Mouse (Mus musculus) kidney, embryonic 16.5 days (tissue): ENCODE measurements around the gene Ldah. TPM values are rescaled to one million over a fixed set of nuclear protein-coding genes. Genes with fewer than 3 reads are reported as not detected.

ENCODE experiments used
- ATAC-seq: fragments of 200-750 bp; cut with Nextera tagmentation; 2 replicates; pipeline ENCODE4 v1.8.0; 2017; ENCODE audit warnings: moderate TSS enrichment; ENCODE audit not compliant: low FRiP score, low TSS enrichment
- H3K27ac ChIP-seq: fragments of 300-500 bp; sonication (generic); 2 replicates; pipeline ENCODE4 v1.5.1; 2014; ENCODE audit warnings: low read length
- H3K27me3 ChIP-seq: fragments of 300-500 bp; sonication (generic); 2 replicates; pipeline ENCODE4 v1.6.1; 2014; ENCODE audit warnings: low read length, control low read depth, mixed read lengths; ENCODE audit not compliant: insufficient read depth
- H3K36me3 ChIP-seq: fragments of 300-500 bp; sonication (generic); 2 replicates; pipeline ENCODE4 v1.6.1; 2014; ENCODE audit warnings: low read length, control low read depth, mixed read lengths; ENCODE audit not compliant: insufficient read depth
- H3K4me1 ChIP-seq: fragments of 300-500 bp; sonication (generic); 2 replicates; pipeline ENCODE4 v1.6.1; 2014; ENCODE audit warnings: low read length, control low read depth, mixed read lengths; ENCODE audit not compliant: insufficient read depth
- H3K4me2 ChIP-seq: fragments of 300-500 bp; sonication (generic); replicated peaks from 2 replicates; pipeline ENCODE4 v1.6.1; 2014; ENCODE audit warnings: low read depth, low read length
- H3K4me3 ChIP-seq: fragments of 300-500 bp; sonication (generic); 2 replicates; pipeline ENCODE4 v1.5.1; 2014; ENCODE audit warnings: mild to moderate bottlenecking, low read length
- H3K9ac ChIP-seq: fragments of 300-500 bp; sonication (generic); replicated peaks from 2 replicates; pipeline ENCODE4 v1.6.1; 2014; ENCODE audit warnings: low read length
- H3K9me3 ChIP-seq: fragments of 300-500 bp; sonication (generic); 2 replicates; pipeline ENCODE4 v1.6.1; 2016; ENCODE audit warnings: low read length, control low read depth
- WGBS: fragments of 180-500 bp; shearing (Covaris S2); extraction: QIAGEN DNeasy Blood & Tissue Kit; methylation state at CpG from one replicate; pipeline ENCODE4 v1.1.7; 2014; 5-methylcytosine and 5-hydroxymethylcytosine counted together
- polyA plus RNA-seq: library from polyadenylated mRNA; unstranded; fragments of >200 nt; fragmentation: Nextera tagmentation; extraction: Ambion mirVana; gene quantifications from 2 replicates; pipeline ENCODE4 v1.2.1, GENCODE M21; 2015

Gene Ldah
- polyA plus RNA-seq, 1 experiment from 2014 or later: 51.5 TPM

DNA sequence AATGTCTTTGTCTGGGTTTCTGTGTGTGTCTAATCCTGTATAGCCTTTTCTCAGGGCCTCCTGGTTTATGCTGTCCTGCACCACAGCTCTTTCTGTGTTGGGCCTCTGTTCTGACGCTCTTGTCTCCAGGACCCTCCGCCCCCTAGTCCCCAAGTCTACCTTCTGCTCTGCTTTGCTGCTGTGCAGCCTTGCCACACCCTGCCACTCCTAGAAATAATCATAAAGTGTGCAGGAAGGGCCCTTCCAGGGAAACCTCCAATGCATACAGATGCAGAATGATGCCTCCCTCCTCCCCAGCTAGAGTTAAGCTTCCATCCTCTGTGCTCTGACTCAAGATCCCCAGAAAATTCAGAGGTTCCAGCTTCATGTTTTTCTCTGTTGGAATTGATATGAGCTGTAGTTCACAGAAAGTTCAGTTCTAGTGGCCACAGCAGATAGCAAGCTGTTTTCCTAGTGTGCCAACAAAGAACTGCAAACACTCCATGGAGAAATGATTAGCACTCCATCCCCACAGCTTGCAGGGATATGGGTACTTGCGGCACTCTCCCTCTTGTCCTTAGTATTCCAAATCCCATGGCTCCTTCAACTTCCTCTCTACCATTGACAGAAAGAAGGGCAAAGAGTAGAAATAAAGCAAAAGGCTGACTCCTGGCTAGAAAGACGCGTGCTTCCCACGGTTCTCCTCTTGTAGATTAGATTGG is 65.7 kb downstream of the Ldah start:
- no peak for ATAC-seq
- WGBS: 94% methylated on average over 6 of the region's 6 CpGs
- no peak overlapping the region for H3K4me2 ChIP-seq
- H3K27ac ChIP-seq: no peak overlapping the region
- no peaks in the 10 kb centered on the region for H3K4me1 ChIP-seq
- no peak overlapping the region for H3K9ac ChIP-seq
- no peak overlapping the region for H3K4me3 ChIP-seq
- no peaks in the 10 kb centered on the region for H3K9me3 ChIP-seq
- H3K36me3 ChIP-seq: peaks cover 6% of the 10 kb centered on the region
- no peaks in the 10 kb centered on the region for H3K27me3 ChIP-seq

DNA sequence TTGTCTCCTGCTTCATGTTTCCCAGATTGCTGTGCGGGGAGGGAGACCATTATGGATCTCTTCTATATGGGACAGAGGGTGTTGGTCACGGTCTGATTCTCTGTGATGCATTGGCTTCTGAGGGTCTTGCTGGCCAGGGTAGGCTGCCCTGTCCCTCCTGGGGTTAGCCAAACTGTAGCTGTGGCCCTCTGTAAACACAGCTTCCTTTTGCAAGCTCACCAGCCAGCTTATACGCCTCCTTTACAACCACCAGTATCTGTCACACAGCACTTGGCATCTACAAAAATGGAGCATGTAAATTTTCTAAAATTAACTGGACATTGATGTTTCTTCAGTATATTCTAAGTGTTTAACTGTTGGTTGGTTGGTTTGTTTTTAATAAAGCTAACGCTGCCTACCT is 67.5 kb downstream of the Ldah start:
- Histone ChIP-seq H3K4me2 (no peak overlapping the region), H3K27ac (no peak overlapping the region), H3K9ac (no peak overlapping the region), H3K36me3 (no peaks in the 10 kb centered on the region; the same call in 1 of the 2 replicates), H3K4me1 (no peaks in the 10 kb centered on the region), H3K27me3 (no peaks in the 10 kb centered on the region), H3K9me3 (no peaks in the 10 kb centered on the region), H3K4me3 (no peak overlapping the region)
- 94% methylated on average over 4 of the region's 4 CpGs for WGBS
- no peak for ATAC-seq

DNA sequence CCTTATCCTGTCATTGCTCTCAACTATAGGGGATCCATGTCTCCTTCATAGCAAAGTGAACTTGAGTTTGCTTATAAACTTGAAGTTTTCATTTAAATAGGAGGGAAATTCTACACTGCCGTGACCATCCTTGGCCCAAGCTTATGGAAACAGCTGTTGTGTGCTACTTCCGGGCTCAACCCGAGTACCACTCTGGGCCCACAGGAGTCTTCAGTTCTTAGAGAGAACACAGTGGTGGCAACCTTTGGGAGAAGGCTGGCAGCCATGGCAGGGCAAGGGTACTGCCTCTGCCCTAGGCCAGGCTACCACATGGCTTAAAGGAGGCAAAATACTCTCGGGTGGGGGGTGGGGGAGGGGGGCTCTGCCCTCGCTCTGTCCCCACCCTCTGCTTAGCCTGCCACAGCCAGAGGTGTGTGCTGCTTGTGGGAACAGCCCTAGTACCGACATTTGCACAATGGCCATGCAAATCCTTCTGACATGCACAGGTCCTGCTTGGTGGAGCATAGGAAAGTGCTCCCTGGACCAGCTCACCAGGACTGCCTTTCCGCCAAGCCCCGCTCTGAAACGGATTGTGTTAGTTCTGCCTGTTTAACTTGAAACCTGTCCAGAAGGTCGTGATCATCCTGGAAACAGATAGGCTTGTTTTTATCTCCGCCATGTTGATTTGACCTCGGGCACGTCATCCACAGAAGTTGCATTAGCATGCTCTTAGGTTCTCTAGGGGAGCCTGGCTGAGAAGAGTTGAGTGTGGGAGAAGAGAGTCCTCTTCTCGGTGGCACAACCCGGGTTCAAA is 73.5 kb downstream of the Ldah start:
- H3K9me3 ChIP-seq: no peaks in the 10 kb centered on the region
- H3K4me3 ChIP-seq: no peak overlapping the region
- no peaks in the 10 kb centered on the region for H3K4me1 ChIP-seq
- 78% methylated on average over 15 of the region's 15 CpGs for WGBS
- no peak overlapping the region for H3K4me2 ChIP-seq
- H3K27me3 ChIP-seq: no peaks in the 10 kb centered on the region
- no peak overlapping the region for H3K27ac ChIP-seq
- H3K9ac ChIP-seq: no peak overlapping the region
- no peak for ATAC-seq
- peaks cover 2% of the 10 kb centered on the region for H3K36me3 ChIP-seq

DNA sequence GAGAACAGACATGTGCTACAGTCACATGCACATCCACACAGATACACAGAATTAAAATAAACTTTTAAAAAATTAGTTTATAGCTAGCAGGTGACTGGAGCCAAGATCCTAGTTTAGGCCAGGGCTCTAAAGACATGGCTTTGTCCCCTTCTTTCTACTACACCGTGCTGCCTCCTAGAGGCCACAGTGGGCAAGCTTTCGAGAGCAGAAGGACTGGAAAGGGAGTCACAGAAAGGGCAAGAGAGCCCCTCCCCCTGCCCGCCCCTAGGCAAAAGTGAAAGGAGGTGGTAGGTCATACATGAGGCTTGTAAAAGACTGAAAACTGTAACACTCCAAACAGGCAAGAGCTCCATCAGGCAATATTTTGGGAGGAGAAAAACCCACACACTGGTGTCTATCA is 80.1 kb downstream of the Ldah start:
- no peaks in the 10 kb centered on the region for H3K4me1 ChIP-seq
- no peak overlapping the region for H3K27ac ChIP-seq
- WGBS: 56% methylated on average over 3 of the region's 3 CpGs
- H3K27me3 ChIP-seq: no peaks in the 10 kb centered on the region
- H3K36me3 ChIP-seq: peaks cover 2% of the 10 kb centered on the region; the same call in 1 of the 2 replicates
- ATAC-seq: no peak
- H3K9ac ChIP-seq: no peak overlapping the region
- H3K4me2 ChIP-seq: no peak overlapping the region
- H3K4me3 ChIP-seq: no peak overlapping the region
- H3K9me3 ChIP-seq: 0 out of 2 replicates have a peak, but pooled peaks cover 3% of the 10 kb centered on the region

DNA sequence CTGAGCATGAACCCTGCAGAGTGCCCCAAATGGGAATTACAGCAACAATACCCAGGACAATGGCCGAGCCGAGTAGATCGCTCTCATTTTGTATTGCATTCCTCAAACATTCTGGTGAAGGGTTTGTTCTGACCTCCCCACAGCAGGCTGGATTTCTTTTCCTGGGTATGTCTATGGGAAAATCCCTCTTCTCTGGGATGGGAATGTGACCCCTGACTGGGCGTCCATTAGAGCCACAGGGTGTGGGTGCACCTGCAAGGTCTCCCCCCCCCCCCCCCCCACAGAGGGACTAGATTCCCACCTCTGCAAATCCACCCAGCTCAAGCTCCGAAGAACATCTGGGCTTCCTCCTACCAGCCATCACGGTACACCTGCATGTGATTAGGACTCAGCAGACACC is 81.2 kb downstream of the Ldah start:
- no peak overlapping the region for H3K27ac ChIP-seq

DNA sequence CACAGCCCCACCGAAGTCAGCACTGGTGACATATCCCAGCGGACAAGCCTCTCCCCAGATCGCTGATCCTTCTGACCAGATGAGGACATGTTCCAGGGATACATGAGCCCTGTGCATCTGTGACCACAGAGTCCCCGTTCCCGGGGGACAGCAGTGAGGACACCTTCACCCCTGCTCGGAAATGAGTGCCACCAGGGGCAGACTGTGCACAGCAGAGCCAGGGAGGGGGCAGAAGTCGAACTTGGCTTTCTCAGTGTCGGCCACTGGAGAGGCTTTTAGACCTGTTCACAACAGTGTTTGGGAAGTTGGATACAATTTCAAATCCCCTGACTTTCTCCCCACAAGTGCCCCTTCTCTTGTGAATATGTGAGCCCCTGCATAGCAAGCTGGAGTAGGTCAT is 81.6 kb downstream of the Ldah start:
- Histone ChIP-seq H3K9ac (no peak overlapping the region), H3K4me2 (no peak overlapping the region), H3K4me3 (no peak overlapping the region), H3K9me3 (0 out of 2 replicates have a peak, but pooled peaks cover 3% of the 10 kb centered on the region), H3K36me3 (peaks cover 1% of the 10 kb centered on the region; the same call in 1 of the 2 replicates), H3K27ac (no peak overlapping the region), H3K27me3 (no peaks in the 10 kb centered on the region), H3K4me1 (no peaks in the 10 kb centered on the region)
- WGBS: 81% methylated on average over 8 of the region's 8 CpGs
- ATAC-seq: no peak

More for the DNA sequence above, 81.2 kb downstream of the Ldah start:
- WGBS: 89% methylated on average over 6 of the region's 6 CpGs
- H3K27me3 ChIP-seq: no peaks in the 10 kb centered on the region
- peaks cover 2% of the 10 kb centered on the region; the same call in 1 of the 2 replicates for H3K36me3 ChIP-seq
- H3K4me1 ChIP-seq: no peaks in the 10 kb centered on the region
- no peak overlapping the region for H3K9ac ChIP-seq
- H3K4me3 ChIP-seq: no peak overlapping the region
- no peak for ATAC-seq
- 0 out of 2 replicates have a peak, but pooled peaks cover 3% of the 10 kb centered on the region for H3K9me3 ChIP-seq
- no peak overlapping the region for H3K4me2 ChIP-seq

DNA sequence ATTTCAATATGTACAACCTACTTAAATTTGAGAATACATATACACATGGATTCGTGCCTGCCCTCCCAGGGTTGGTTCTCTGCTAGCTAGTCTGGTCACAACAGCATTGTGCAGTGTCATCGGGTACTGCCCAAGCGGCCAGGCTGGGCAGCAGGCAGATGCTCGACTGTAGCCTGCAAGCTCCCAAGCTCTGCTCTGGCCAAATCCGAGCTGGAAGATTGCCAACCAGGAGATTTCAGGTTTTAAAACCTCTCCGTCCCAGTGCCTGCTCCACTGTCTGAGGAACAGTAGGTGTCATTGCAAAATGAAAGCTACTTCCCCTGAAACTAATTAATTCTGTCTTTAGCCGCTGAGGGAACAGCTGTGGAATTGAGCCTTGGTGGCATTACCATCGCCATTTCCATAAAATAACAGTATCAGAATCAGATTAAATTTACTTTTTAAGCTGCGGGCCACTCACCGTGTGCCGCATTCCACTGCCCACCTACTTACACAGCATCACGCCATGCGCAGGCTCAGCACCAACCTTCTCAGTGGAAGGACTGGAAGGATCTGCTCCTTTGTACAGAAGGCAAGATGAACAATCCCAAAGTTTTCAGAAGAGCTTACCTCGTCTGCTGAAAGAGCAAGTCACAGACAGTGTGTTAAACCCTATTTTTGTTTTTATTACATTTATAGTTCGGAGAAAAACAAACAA is 83.4 kb downstream of the Ldah start:
- H3K4me2 ChIP-seq: no peak overlapping the region
- peaks cover 12% of the 10 kb centered on the region for H3K27me3 ChIP-seq
- 0 out of 2 replicates have a peak, but pooled peaks cover 3% of the 10 kb centered on the region for H3K9me3 ChIP-seq
- 72% methylated on average over 15 of the region's 15 CpGs for WGBS
- H3K4me1 ChIP-seq: no peaks in the 10 kb centered on the region
- no peak overlapping the region for H3K9ac ChIP-seq
- H3K4me3 ChIP-seq: no peak overlapping the region
- no peak overlapping the region for H3K27ac ChIP-seq
- H3K36me3 ChIP-seq: no peaks in the 10 kb centered on the region
- no peak for ATAC-seq

DNA sequence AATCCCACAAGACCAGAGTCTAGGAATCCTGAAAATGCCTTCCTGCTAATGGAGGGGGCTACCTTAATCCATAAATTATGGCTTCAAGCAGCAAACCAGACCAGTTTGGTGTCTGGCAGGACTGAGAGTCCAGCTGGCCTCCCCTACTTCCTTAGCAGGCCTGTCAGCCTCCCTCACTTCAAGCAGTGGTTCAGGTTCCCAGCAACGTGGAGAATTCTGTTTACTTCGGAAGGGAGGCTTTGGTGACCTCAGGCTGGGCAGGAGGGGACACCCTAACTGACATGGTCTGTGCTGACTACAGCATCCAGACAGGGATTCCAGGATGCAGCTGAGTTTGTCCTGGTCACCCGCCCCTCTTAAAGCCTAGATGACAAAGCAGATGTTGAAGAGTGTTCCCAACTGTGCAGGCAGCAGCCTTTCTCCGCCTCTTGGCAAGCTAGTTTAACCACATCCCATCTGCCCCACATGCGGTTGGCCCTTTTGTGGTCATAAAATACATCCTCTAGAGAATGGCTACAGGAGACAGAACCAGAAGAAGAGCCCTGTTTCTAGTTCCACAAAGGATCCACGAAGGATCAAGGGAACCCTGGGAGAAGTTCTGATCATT is 87.5 kb downstream of the Ldah start:
- no peak for ATAC-seq
- H3K27ac ChIP-seq: no peak overlapping the region
- H3K4me1 ChIP-seq: no peaks in the 10 kb centered on the region; the same call in 1 of the 2 replicates
- H3K4me2 ChIP-seq: no peak overlapping the region
- no peaks in the 10 kb centered on the region for H3K36me3 ChIP-seq
- WGBS: 35% methylated on average over 6 of the region's 6 CpGs
- no peak overlapping the region for H3K9ac ChIP-seq
- no peaks in the 10 kb centered on the region for H3K9me3 ChIP-seq
- no peak overlapping the region for H3K4me3 ChIP-seq
- peaks cover 50% of the 10 kb centered on the region for H3K27me3 ChIP-seq

DNA sequence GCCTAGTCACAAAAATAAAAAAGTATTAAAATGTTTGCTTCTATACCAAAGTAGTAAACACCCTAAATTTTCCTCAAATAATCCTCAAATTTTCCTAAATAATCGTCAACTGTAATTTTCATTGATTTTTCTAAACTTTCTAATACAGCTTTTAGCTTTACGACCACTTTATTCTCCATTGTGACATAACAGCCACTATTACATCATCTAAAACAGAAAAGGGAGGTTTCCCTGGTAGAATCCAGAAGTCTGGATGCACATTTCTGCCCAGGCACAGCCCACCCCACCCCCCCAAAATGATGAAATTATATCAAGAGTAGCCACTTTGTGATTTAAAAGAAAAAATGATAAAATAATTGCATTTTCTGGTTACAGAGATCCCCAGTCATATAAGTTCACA is 88.2 kb downstream of the Ldah start:
- ATAC-seq: no peak
- Histone ChIP-seq H3K27me3 (peaks cover 57% of the 10 kb centered on the region), H3K4me1 (peaks cover under 1% of the 10 kb centered on the region; the same call in 1 of the 2 replicates), H3K4me2 (no peak overlapping the region), H3K4me3 (no peak overlapping the region), H3K36me3 (no peaks in the 10 kb centered on the region), H3K27ac (no peak overlapping the region), H3K9ac (no peak overlapping the region), H3K9me3 (no peaks in the 10 kb centered on the region)
- WGBS: 83% methylated on average over 2 of the region's 2 CpGs
